Mouse (Mus musculus) heart, postnatal 0 days (tissue): ENCODE measurements around the gene B9d2. TPM values are rescaled to one million over a fixed set of nuclear protein-coding genes. Genes with fewer than 3 reads are reported as not detected.

ENCODE experiments used
- ATAC-seq: fragments of 200-750 bp; cut with Nextera tagmentation; 2 replicates; pipeline ENCODE4 v1.8.0; 2017; ENCODE audit warnings: low read depth, moderate number of reproducible peaks, moderate library complexity; ENCODE audit not compliant: insufficient read depth
- DNase-seq: peaks from one replicate; pipeline ENCODE4 v3.0.0-alpha.2; 2016; ENCODE audit warnings: low spot score
- H3K27ac ChIP-seq: fragments of 300-500 bp; sonication (generic); 2 replicates; pipeline ENCODE4 v1.5.1; 2014; ENCODE audit warnings: low read depth, mild to moderate bottlenecking
- H3K27me3 ChIP-seq: fragments of 300-500 bp; sonication (generic); 2 replicates; pipeline ENCODE4 v1.6.1; 2014; ENCODE audit warnings: low read length, mixed read lengths; ENCODE audit not compliant: control insufficient read depth, insufficient read depth
- H3K36me3 ChIP-seq: fragments of 300-500 bp; sonication (generic); replicated peaks from 2 replicates; pipeline ENCODE4 v1.6.1; 2014; ENCODE audit warnings: low read length, mixed read lengths; ENCODE audit not compliant: control insufficient read depth, insufficient read depth
- H3K4me1 ChIP-seq: fragments of 300-500 bp; sonication (generic); 2 replicates; pipeline ENCODE4 v1.6.1; 2014; ENCODE audit warnings: antibody characterized with exemption; ENCODE audit not compliant: control insufficient read depth, insufficient read depth
- H3K4me2 ChIP-seq: fragments of 300-500 bp; sonication (generic); 2 replicates; pipeline ENCODE4 v1.6.1; 2014; ENCODE audit warnings: low read depth, mild to moderate bottlenecking, low read length, moderate library complexity
- H3K4me3 ChIP-seq: fragments of 300-500 bp; sonication (generic); 2 replicates; pipeline ENCODE4 v1.5.1; 2014; ENCODE audit warnings: low read depth, low read length
- H3K9ac ChIP-seq: fragments of 300-500 bp; sonication (generic); replicated peaks from 2 replicates; pipeline ENCODE4 v1.6.1; 2014; ENCODE audit warnings: low read depth, low read length, mixed read lengths
- H3K9me3 ChIP-seq: fragments of 300-500 bp; sonication (generic); replicated peaks from 2 replicates; pipeline ENCODE4 v1.6.1; 2016; ENCODE audit warnings: low read length; ENCODE audit not compliant: control insufficient read depth
- CTCF ChIP-seq: IDR thresholded peaks from 2 replicates; pipeline ENCODE4 v1.5.1; 2016; ENCODE audit warnings: antibody characterized with exemption, control low read depth, low read depth
- EP300 ChIP-seq: IDR thresholded peaks from 2 replicates; pipeline ENCODE4 v1.6.1; 2016; ENCODE audit warnings: antibody characterized with exemption, low read depth
- WGBS: fragments of 180-500 bp; shearing (Covaris S2); extraction: QIAGEN DNeasy Blood & Tissue Kit; methylation state at CpG from one replicate; pipeline ENCODE4 v1.1.7; 2014; 5-methylcytosine and 5-hydroxymethylcytosine counted together
- polyA plus RNA-seq: library from polyadenylated mRNA; unstranded; fragments of >200 nt; fragmentation: Nextera tagmentation; extraction: Ambion mirVana; gene quantifications from 2 replicates; pipeline ENCODE4 v1.2.1, GENCODE M21; 2015
- total RNA-seq: library from RNA; depleted of rRNA; stranded (reverse); fragments of >200 nt; gene quantifications from 2 replicates; pipeline ENCODE4 v1.2.3, GENCODE M21; 2014; ENCODE audit warnings: low replicate concordance

The B9d2 gene
- total and polyA plus RNA-seq, 2 experiments from 2014 or later, result 5.0 to 26.5 TPM

DNA sequence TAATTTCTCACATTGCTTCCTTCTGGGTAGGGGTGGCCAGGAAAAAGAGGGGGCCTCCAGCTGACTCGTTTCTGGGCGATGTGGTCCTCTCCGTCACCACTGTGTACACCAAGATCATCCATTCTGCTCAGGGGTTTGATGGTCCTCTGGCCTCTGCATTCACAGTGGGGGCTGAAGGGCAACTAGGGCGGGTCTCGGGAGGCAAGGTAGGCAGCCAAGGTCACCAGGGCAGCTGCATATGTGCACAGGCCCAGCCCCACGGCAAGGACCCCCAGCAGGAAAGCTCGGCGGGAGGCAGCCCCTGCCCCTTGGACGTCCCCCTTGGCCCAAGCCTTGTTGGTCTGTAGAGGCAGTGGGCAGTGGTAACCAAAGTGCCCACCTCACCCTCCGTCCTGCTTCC lies 11.4 kb upstream of the B9d2 start:
- WGBS, result 88% methylated on average over 10 of the region's 10 CpGs
- Histone ChIP-seq H3K36me3 (peaks cover 41% of the 10 kb centered on the region), H3K4me3 (no peak overlapping the region), H3K9me3 (no peaks in the 10 kb centered on the region), H3K27ac (no peak overlapping the region), H3K27me3 (peaks cover 9% of the 10 kb centered on the region; the same call in 1 of the 2 replicates), H3K4me2 (no peak overlapping the region), H3K4me1 (no peaks in the 10 kb centered on the region), H3K9ac (no peak overlapping the region)
- ATAC-seq (no peak), DNase-seq (no peak)
- no peak for TF ChIP-seq EP300
- no peak for TF ChIP-seq CTCF

DNA sequence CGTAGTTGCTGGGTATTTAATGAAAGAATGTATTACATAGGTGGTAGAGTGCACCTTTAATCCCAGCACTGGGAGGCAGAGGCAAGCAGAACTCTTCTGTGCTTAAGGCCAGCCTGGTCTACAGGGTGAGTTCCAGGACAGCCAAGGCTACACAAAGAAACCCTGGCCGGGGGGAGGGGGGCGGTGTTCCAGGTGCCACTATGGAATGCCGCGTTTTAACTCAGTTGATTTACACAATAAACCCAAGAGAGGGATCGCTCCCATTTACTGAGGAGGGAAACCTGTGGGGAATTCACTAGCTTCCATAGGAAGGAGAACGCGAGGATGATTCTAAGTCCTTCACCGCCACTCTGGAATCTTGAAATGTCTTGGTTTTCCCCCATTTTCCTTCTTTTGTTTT lies 10.9 kb upstream of the B9d2 start:
- Histone ChIP-seq H3K9me3 (no peaks in the 10 kb centered on the region), H3K4me3 (no peak overlapping the region), H3K9ac (no peak overlapping the region), H3K36me3 (peaks cover 36% of the 10 kb centered on the region), H3K4me1 (no peaks in the 10 kb centered on the region), H3K27ac (no peak overlapping the region), H3K27me3 (peaks cover 14% of the 10 kb centered on the region; the same call in 1 of the 2 replicates), H3K4me2 (no peak overlapping the region)
- ATAC-seq (no peak), DNase-seq (no peak)
- TF ChIP-seq CTCF (no peak), EP300 (no peak)
- WGBS, result 82% methylated on average over 9 of the region's 9 CpGs

GRCm38 (mm10) chr7:25670096-25670495 lies 10.5 kb upstream of the B9d2 start:
- H3K4me1 ChIP-seq, result peaks cover 4% of the 10 kb centered on the region; the same call in 1 of the 2 replicates
- no peak overlapping the region for H3K9ac ChIP-seq
- no peak overlapping the region for H3K4me2 ChIP-seq
- no peak overlapping the region for H3K27ac ChIP-seq
- DNase-seq (no peak), ATAC-seq (no peak)
- peaks cover 18% of the 10 kb centered on the region; the same call in 1 of the 2 replicates for H3K27me3 ChIP-seq
- peaks cover 31% of the 10 kb centered on the region for H3K36me3 ChIP-seq
- TF ChIP-seq EP300 (no peak), CTCF (no peak)
- WGBS, result 84% methylated on average over 4 of the region's 4 CpGs
- no peak overlapping the region for H3K4me3 ChIP-seq
- H3K9me3 ChIP-seq, result no peaks in the 10 kb centered on the region

DNA sequence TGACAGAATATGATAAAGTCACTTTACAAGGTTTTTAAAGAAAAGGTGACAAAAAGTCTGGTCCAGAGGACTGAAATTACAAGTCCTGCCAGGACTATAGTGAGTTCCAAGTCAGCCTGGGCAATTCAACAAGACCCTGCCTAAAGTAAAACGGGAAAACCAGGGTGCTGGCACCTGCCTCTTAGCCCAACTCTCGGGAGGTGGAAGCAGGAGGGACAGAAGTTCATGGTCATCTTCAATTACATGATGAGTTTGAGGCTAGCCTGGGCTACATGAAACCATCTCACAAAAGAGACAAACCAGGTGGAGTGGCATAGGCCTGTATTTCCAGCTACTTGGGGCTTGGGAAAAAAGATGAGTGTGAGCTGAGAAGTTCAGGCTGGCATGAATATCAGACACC lies 8.9 kb upstream of the B9d2 start:
- H3K27me3 ChIP-seq, result peaks cover 26% of the 10 kb centered on the region
- peaks cover 12% of the 10 kb centered on the region; the same call in 1 of the 2 replicates for H3K4me1 ChIP-seq
- H3K36me3 ChIP-seq, result 0 out of 2 replicates have a peak, but pooled peaks cover 17% of the 10 kb centered on the region
- no peak overlapping the region for H3K4me3 ChIP-seq
- no peak overlapping the region for H3K27ac ChIP-seq
- no peak overlapping the region for H3K4me2 ChIP-seq
- no peak for TF ChIP-seq CTCF
- no peak for TF ChIP-seq EP300
- H3K9me3 ChIP-seq, result no peaks in the 10 kb centered on the region
- no peak overlapping the region for H3K9ac ChIP-seq
- 41% methylated on average over 2 of the region's 2 CpGs for WGBS
- ATAC-seq (no peak), DNase-seq (no peak)

DNA sequence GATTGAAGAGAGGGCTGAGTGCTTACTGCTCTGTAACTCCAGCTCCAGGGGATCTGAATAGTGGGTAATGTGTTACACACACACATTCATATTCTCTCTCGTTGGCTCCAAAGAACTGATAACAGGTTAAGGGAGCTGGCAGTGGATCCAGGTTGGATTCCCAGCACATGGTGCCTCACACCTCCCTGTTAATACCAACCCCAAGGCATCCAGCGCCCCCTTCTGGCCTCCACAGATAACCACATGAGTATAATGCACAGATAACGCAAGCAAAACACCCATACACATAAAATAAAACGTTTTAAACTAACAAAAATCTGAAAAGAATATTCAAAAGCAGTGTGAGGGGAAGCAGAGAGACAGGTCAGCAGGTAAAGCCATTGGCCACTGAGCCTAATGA lies 8.1 kb upstream of the B9d2 start:
- no peak for TF ChIP-seq EP300
- TF ChIP-seq CTCF, result no peak
- no peak overlapping the region for H3K9ac ChIP-seq
- peaks cover 26% of the 10 kb centered on the region for H3K27me3 ChIP-seq
- ATAC-seq (no peak), DNase-seq (no peak)
- H3K4me3 ChIP-seq, result no peak overlapping the region
- peaks cover 15% of the 10 kb centered on the region; the same call in 1 of the 2 replicates for H3K4me1 ChIP-seq
- H3K9me3 ChIP-seq, result no peaks in the 10 kb centered on the region
- 0 out of 2 replicates have a peak, but pooled peaks cover 10% of the 10 kb centered on the region for H3K36me3 ChIP-seq
- no peak overlapping the region for H3K27ac ChIP-seq
- no peak overlapping the region for H3K4me2 ChIP-seq
- WGBS, result 47% methylated on average over 4 of the region's 4 CpGs

DNA sequence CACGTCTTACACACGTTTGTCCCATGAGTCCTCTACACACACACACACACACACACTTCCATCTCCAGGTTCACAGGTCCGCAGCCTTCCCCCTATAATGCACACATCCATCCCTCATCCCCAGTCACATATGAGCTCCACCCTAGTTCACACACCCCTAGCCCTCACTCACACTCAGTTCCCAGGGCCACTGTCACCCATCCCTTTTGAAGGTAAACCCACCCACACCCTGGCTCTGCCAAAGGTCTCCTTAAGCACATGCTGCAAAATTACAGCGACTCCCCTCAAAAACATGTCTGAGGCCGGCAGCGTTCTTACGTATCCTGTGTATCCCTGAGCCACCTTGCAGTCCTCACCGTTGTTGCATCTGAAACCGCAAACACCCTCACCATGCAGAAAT lies 6.3 kb upstream of the B9d2 start:
- Histone ChIP-seq H3K4me1 (peaks cover 15% of the 10 kb centered on the region; the same call in 1 of the 2 replicates), H3K27me3 (peaks cover 26% of the 10 kb centered on the region), H3K9me3 (no peaks in the 10 kb centered on the region), H3K36me3 (no peaks in the 10 kb centered on the region), H3K4me3 (no peak overlapping the region), H3K4me2 (no peak overlapping the region), H3K9ac (no peak overlapping the region), H3K27ac (no peak overlapping the region)
- ATAC-seq (no peak), DNase-seq (no peak)
- 26% methylated on average over 9 of the region's 9 CpGs for WGBS
- no peak for TF ChIP-seq EP300
- TF ChIP-seq CTCF, result no peak
